Mouse (Mus musculus) bone marrow, adult 2 months (tissue): ENCODE data around the gene Ranbp17. TPM values are rescaled to one million over a fixed set of nuclear protein-coding genes. Genes with fewer than 3 reads are reported as not detected.

Experiments
- H3K27ac ChIP-seq: fragments of 200-500 bp; 2 replicates; pipeline ENCODE4 v1.5.1; 2012; ENCODE audit warnings: low read depth, mild to moderate bottlenecking, control low read depth, inconsistent platforms, low read length; ENCODE audit not compliant: control insufficient read depth, poor library complexity, insufficient read depth
- H3K4me1 ChIP-seq: fragments of 200-500 bp; 2 replicates; pipeline ENCODE4 v1.6.1; 2011; ENCODE audit warnings: low read length; ENCODE audit not compliant: control insufficient read depth, insufficient read depth
- H3K4me3 ChIP-seq: fragments of 200-500 bp; replicated peaks from 2 replicates; pipeline ENCODE3; 2011; ENCODE audit warnings: mild to moderate bottlenecking, low read depth, low read length, control low read depth; ENCODE audit not compliant: control insufficient read depth
- CTCF ChIP-seq: fragments of 200-500 bp; IDR thresholded peaks from 2 replicates; pipeline ENCODE4 v1.5.1; 2011; ENCODE audit warnings: low read length, control low read depth; ENCODE audit not compliant: control insufficient read depth, insufficient read depth
- POLR2A ChIP-seq: fragments of 200-500 bp; IDR thresholded peaks from 2 replicates; pipeline ENCODE4 v1.6.1; 2011; ENCODE audit warnings: low read depth, mild to moderate bottlenecking, control low read depth, low read length, borderline replicate concordance; ENCODE audit not compliant: control insufficient read depth
- WGBS: fragments of 180-500 bp; shearing (Covaris S2); methylation state at CpG from one replicate; pipeline ENCODE4 v1.1.7; 2018; 5-methylcytosine and 5-hydroxymethylcytosine counted together
- polyA plus RNA-seq: library from polyadenylated mRNA; stranded (reverse); fragments of >200 nt; gene quantifications from 2 replicates; pipeline ENCODE4 v1.2.4, GENCODE M21; 2011; ENCODE audit warnings: low replicate concordance; ENCODE audit not compliant: missing spikeins, insufficient read depth, insufficient read length

Gene Ranbp17
- polyA plus RNA-seq, 1 experiment: 3.6 TPM

DNA sequence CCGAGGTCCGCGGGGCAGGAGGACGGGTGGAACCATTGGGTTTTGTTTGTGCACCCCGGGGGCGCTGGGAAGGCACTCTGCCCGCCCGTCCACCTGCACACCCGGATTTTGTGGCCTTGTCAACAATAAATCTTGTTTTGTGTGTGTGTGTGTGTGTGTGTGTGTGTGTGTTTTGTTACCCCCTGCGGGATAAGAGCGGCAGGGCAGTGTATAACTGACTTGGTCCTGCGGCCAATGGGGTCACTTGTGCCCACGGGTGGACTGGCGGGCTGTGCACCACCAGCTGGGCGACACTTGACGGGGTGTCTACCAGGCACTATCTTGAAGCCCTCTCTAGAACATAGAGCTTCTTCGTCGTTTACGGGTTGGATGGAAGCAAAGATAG, 311.9 kb downstream of the Ranbp17 start:
- Histone ChIP-seq H3K27ac (no peak overlapping the region), H3K4me1 (no peaks in the 10 kb centered on the region), H3K4me3 (no peak overlapping the region)
- TF ChIP-seq CTCF: no peak
- TF ChIP-seq POLR2A: no peak
- WGBS: 9% methylated on average over 19 of the region's 19 CpGs

DNA sequence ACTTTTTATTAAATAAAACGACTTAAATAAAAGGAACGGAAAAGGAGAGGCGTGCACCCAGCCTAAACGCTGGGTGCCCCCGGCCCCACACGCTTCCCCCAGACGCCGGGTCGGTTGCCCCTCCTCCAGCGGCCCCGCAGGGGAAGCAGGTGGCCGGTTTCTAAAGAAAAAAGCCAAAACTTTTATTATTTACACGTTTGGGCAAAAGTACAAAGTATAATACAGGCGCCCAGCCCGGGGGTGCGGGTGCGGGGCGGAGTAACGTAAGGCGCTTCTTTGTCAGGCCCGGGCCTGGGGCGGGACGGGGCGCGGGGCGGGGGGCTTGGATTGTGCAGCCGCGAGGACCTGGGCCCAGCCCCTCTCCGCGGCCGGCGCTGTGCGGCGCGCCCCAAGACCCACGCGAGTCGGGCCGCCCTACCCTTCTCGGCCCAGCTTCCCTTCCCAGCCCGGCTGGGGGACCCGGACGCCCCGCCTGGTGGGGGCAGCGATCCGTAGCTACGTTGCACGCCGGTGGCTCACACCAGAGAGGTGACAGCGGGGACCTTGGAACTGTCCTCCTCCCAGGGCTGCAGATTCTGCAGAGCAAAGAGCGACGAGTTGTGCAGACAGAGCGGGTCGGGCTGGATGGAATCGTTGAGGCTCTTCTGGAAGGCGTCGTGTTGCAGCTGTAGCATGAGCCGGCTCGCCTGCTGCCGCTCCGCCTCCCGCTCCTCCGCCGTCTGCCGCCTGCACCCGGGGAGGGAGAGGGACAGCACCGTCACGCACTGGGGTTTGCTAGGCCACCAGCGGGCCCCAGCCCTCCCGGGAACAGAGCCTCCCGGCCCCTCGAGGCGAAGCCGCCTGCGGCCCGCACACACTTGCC, 312.6 kb downstream of the Ranbp17 start:
- 3% methylated on average over 76 of the region's 76 CpGs for WGBS
- Histone ChIP-seq H3K27ac (no peak overlapping the region), H3K4me1 (no peaks in the 10 kb centered on the region), H3K4me3 (no peak overlapping the region)
- no peak for TF ChIP-seq CTCF
- no peak for TF ChIP-seq POLR2A

DNA sequence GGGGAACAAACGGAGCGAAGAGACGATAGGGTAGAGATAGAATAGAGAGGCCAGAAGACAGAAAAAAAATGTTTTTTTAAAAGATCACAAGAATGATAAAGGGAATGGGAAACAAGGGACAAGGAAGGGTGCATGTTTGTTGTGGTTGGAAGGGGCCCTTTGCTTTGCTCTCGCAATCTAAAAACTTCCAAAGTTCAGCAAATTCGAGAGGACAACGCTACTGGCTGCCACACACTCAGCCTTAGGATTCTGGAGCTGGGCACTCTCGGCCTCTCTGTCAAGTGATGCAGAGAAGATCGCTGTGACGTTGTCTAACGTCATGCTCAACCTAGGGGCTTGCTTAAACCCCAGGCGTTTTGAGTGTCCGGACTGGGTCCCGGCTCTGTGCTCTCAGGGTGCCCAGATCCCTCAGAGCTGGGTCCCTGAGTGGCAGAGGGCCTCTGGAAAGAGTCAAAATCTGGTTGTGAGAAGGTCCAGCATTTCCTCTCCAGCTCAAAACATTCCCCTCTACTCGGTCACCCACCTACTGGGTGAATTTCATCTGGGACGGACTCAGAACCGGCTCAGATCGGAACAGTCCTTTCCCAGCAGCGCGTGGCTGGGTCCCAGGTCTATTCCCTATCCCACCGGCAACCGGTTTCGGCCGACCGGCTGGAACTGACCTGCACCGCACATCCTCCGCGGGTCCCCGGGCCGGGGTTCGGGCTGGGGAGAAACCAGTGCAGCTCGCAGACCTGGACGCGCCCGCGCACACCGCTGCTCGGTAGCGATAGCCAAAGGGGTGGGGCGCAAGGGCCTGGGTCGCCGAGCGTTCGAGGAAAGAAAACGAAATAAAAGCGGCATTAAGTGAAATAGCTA, 313.4 kb downstream of the Ranbp17 start:
- 2% methylated on average over 45 of the region's 45 CpGs for WGBS
- TF ChIP-seq CTCF: no peak
- TF ChIP-seq POLR2A: no peak
- H3K27ac ChIP-seq: no peak overlapping the region
- no peaks in the 10 kb centered on the region for H3K4me1 ChIP-seq
- H3K4me3 ChIP-seq: no peak overlapping the region

DNA sequence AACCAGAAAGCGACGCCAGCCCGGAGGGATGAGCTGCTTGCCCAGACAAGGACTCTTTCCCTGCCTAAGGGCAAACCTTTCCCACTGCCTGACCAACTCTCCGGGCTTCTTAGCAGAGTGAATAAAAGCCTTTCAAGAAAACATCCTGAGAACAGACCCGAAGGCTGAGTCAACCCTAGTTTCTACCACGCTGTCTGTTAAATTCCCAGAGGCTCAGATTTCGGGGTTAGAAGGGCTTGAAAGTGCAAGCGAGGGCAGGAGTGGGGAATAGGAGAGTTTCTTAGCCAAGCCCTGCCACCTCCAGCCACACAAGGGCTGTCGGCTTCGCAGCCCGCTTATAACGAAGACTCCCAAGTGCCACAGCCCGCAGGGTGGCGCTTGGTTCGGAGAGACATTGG, 314.4 kb downstream of the Ranbp17 start:
- Histone ChIP-seq H3K4me1 (no peaks in the 10 kb centered on the region), H3K4me3 (no peak overlapping the region), H3K27ac (no peak overlapping the region)
- TF ChIP-seq POLR2A: no peak
- no peak for TF ChIP-seq CTCF
- 13% methylated on average over 15 of the region's 15 CpGs for WGBS

DNA sequence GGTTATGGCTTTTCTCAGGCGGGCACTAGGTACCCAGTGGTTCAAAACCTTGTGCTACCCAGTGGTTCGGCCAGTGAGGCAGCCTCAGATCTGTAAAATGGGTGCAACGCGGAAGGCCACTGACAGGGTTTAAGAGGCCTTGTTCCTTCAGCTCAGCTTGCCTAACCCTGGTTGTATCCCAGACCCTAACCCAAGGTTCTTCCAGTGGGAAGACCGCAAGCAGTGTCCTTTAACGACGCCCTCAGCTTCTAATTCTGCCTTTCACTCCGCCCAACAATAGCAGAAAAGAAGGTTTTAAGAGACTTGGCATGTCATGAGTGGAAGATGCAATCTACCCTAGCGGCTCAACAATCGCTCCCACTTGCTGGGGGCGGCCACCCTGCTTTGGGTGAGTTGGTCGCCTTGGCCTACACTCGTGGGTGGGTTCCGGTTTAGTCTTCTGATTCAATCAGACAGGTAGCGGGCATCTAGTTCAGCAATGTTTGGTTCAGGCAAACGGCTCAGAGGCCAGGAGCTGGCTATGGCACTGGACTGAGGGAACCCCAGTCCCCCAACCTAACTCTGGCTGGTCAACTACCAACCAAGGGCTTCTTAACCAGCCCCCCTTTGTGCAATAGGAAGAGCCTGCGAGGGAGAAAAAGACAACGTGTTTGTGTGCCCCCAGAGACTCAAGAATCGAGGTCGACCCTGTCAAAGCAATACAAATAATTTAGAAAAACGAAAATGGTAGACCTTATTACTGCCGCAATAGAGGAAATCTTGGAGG, 315.0 kb downstream of the Ranbp17 start:
- Histone ChIP-seq H3K4me1 (no peaks in the 10 kb centered on the region), H3K4me3 (no peak overlapping the region), H3K27ac (no peak overlapping the region)
- TF ChIP-seq CTCF (no peak), POLR2A (no peak)
- 30% methylated on average over 22 of the region's 22 CpGs for WGBS

- WGBS: 36% methylated on average over 15 of the region's 15 CpGs
- Histone ChIP-seq H3K27ac (no peak overlapping the region), H3K4me3 (no peak overlapping the region), H3K4me1 (no peaks in the 10 kb centered on the region)
- TF ChIP-seq POLR2A (no peak), CTCF (no peak)
These were observed 315.9 kb downstream of the Ranbp17 start for GRCm38 (mm10) chr11:33197673-33198072.

- 34% methylated on average over 13 of the region's 13 CpGs for WGBS
- H3K4me1 ChIP-seq: no peaks in the 10 kb centered on the region
- TF ChIP-seq CTCF (no peak), POLR2A (no peak)
- H3K27ac ChIP-seq: no peak overlapping the region
- no peak overlapping the region for H3K4me3 ChIP-seq
These were observed 316.4 kb downstream of the Ranbp17 start for GRCm38 (mm10) chr11:33197133-33197514.
